Mouse (Mus musculus): Measurements from ENCODE around the gene Psmb8. TPM values are rescaled to one million over a fixed set of nuclear protein-coding genes. Genes with fewer than 3 reads are reported as not detected.

Gene Psmb8
- polyA plus RNA-seq, 1 experiment from 2014 or later = 10.0 TPM

Other genes starting within 250 kb of the Psmb8 start
- 6.0 and 8.5 TPM in 2 replicates for gene B3galt4, start 246.2 kb upstream of the Psmb8 start, polyA plus RNA-seq (2015; fragmentation: Nextera tagmentation; extraction: Ambion mirVana)
- 48.9 and 57.2 TPM in 2 replicates for gene Vps52, start 241.9 kb upstream of the Psmb8 start, polyA plus RNA-seq (2015; fragmentation: Nextera tagmentation; extraction: Ambion mirVana)
- gene Rps18, start 241.7 kb upstream of the Psmb8 start, polyA plus RNA-seq (2015; fragmentation: Nextera tagmentation; extraction: Ambion mirVana) = 1,731 and 1,878 TPM in 2 replicates
- gene H2-K1, start 197.4 kb upstream of the Psmb8 start, polyA plus RNA-seq (2015; fragmentation: Nextera tagmentation; extraction: Ambion mirVana) = 29.0 and 31.1 TPM in 2 replicates
- gene Ring1, start 173.0 kb upstream of the Psmb8 start, polyA plus RNA-seq (2015; fragmentation: Nextera tagmentation; extraction: Ambion mirVana) = 26.0 and 26.9 TPM in 2 replicates
- 54.1 and 57.4 TPM in 2 replicates for gene H2-Ke6, start 169.7 kb upstream of the Psmb8 start, polyA plus RNA-seq (2015; fragmentation: Nextera tagmentation; extraction: Ambion mirVana)
- gene Slc39a7, start 166.0 kb upstream of the Psmb8 start, polyA plus RNA-seq (2015; fragmentation: Nextera tagmentation; extraction: Ambion mirVana) = 229 and 234 TPM in 2 replicates
- 53.0 and 54.6 TPM in 2 replicates for gene Rxrb, start 165.9 kb upstream of the Psmb8 start, polyA plus RNA-seq (2015; fragmentation: Nextera tagmentation; extraction: Ambion mirVana)
- 53.2 and 64.3 TPM in 2 replicates for gene Col11a2, start 158.3 kb upstream of the Psmb8 start, polyA plus RNA-seq (2015; fragmentation: Nextera tagmentation; extraction: Ambion mirVana)
- gene H2-Oa, start 105.4 kb upstream of the Psmb8 start, polyA plus RNA-seq (2015; fragmentation: Nextera tagmentation; extraction: Ambion mirVana) = 0.54 and 0.89 TPM in 2 replicates
- gene H2-DMa, start 78.2 kb upstream of the Psmb8 start, polyA plus RNA-seq (2015; fragmentation: Nextera tagmentation; extraction: Ambion mirVana) = 14.0 and 15.3 TPM in 2 replicates
- 118 and 122 TPM in 2 replicates for gene Brd2, start 75.1 kb upstream of the Psmb8 start, polyA plus RNA-seq (2015; fragmentation: Nextera tagmentation; extraction: Ambion mirVana)
- gene H2-DMb2, start 54.4 kb upstream of the Psmb8 start, polyA plus RNA-seq (2015; fragmentation: Nextera tagmentation; extraction: Ambion mirVana) = 0.61 and 0.93 TPM in 2 replicates
- 3.2 and 3.8 TPM in 2 replicates for gene H2-DMb1, start 44.6 kb upstream of the Psmb8 start, polyA plus RNA-seq (2015; fragmentation: Nextera tagmentation; extraction: Ambion mirVana)
- gene Tap1, start 10.2 kb upstream of the Psmb8 start, polyA plus RNA-seq (2015; fragmentation: Nextera tagmentation; extraction: Ambion mirVana) = 10.7 and 11.9 TPM in 2 replicates
- 3.3 and 4.4 TPM in 2 replicates for gene Psmb9, start 10.0 kb upstream of the Psmb8 start, polyA plus RNA-seq (2015; fragmentation: Nextera tagmentation; extraction: Ambion mirVana)
- 6.4 and 7.5 TPM in 2 replicates for gene Tap2, start 5.8 kb downstream of the Psmb8 start, polyA plus RNA-seq (2015; fragmentation: Nextera tagmentation; extraction: Ambion mirVana)
- gene H2-Ob, start 41.2 kb downstream of the Psmb8 start, polyA plus RNA-seq (2015; fragmentation: Nextera tagmentation; extraction: Ambion mirVana) = 0.17 and 0.43 TPM in 2 replicates
- 10.8 and 11.7 TPM in 2 replicates for gene H2-Ab1, start 60.0 kb downstream of the Psmb8 start, polyA plus RNA-seq (2015; fragmentation: Nextera tagmentation; extraction: Ambion mirVana)
- gene H2-Aa, start 90.1 kb downstream of the Psmb8 start, polyA plus RNA-seq (2015; fragmentation: Nextera tagmentation; extraction: Ambion mirVana) = 2.7 and 4.6 TPM in 2 replicates
- 3.6 and 5.0 TPM in 2 replicates for gene H2-Eb1, start 108.1 kb downstream of the Psmb8 start, polyA plus RNA-seq (2015; fragmentation: Nextera tagmentation; extraction: Ambion mirVana)
- gene H2-Eb2, start 127.9 kb downstream of the Psmb8 start, polyA plus RNA-seq (2015; fragmentation: Nextera tagmentation; extraction: Ambion mirVana) = not detected in 2 replicates
- 0.24 and 0.30 TPM in 2 replicates for gene Btnl2, start 157.1 kb downstream of the Psmb8 start, polyA plus RNA-seq (2015; fragmentation: Nextera tagmentation; extraction: Ambion mirVana)
- 0.08 TPM in 1 of 2 replicates, not detected in the other for gene Btnl1, start 179.4 kb downstream of the Psmb8 start, polyA plus RNA-seq (2015; fragmentation: Nextera tagmentation; extraction: Ambion mirVana)
- 0.45 and 0.51 TPM in 2 replicates for gene BC051142, start 201.1 kb downstream of the Psmb8 start, polyA plus RNA-seq (2015; fragmentation: Nextera tagmentation; extraction: Ambion mirVana)

Measured in embryonic facial prominence, embryonic 15.5 days (tissue).